Mouse (Mus musculus) spleen, adult 2 months (tissue): ENCODE measurements around the gene Clec3a. TPM values are rescaled to one million over a fixed set of nuclear protein-coding genes. Genes with fewer than 3 reads are reported as not detected.

Source experiments
- DNase-seq, 2 experiments: peaks; one replicate each; pipeline versions ENCODE4 v3.0.0 to v3.0.0-alpha.2; 2012 to 2021; ENCODE audit warnings: low spot score in 2 of 2, low read depth in 1 of 2
- H3K27ac ChIP-seq: fragments of 200-500 bp; 2 replicates; pipeline ENCODE4 v1.5.1; 2012; ENCODE audit warnings: low read length, inconsistent platforms; ENCODE audit not compliant: insufficient read depth
- H3K27me3 ChIP-seq: fragments of 200-500 bp; 2 replicates; pipeline ENCODE4 v1.6.1; 2012; ENCODE audit warnings: mild to moderate bottlenecking, moderate library complexity, low read length, inconsistent platforms; ENCODE audit not compliant: control insufficient read depth, insufficient read depth
- H3K36me3 ChIP-seq: fragments of 200-500 bp; 2 replicates; pipeline ENCODE4 v1.6.1; 2012; ENCODE audit warnings: mild to moderate bottlenecking, low read length, inconsistent platforms; ENCODE audit not compliant: control insufficient read depth, insufficient read depth
- H3K4me1 ChIP-seq: fragments of 200-500 bp; 2 replicates; pipeline ENCODE4 v1.6.1; 2011; ENCODE audit warnings: inconsistent platforms; ENCODE audit not compliant: control insufficient read depth, insufficient read depth, insufficient read length
- H3K4me3 ChIP-seq: fragments of 200-500 bp; 2 replicates; pipeline ENCODE4 v1.5.1; 2011; ENCODE audit warnings: mild to moderate bottlenecking, inconsistent platforms; ENCODE audit not compliant: insufficient read depth, insufficient read length; ENCODE audit errors: extremely low read depth
- CTCF ChIP-seq: fragments of 200-500 bp; IDR thresholded peaks from 2 replicates; pipeline ENCODE4 v1.5.1; 2011; ENCODE audit warnings: mild to moderate bottlenecking, inconsistent platforms; ENCODE audit not compliant: insufficient read depth, insufficient read length, insufficient replicate concordance; ENCODE audit errors: extremely low read depth
- POLR2A ChIP-seq: fragments of 200-500 bp; IDR thresholded peaks from 2 replicates; pipeline ENCODE4 v1.6.1; 2011; ENCODE audit warnings: low read depth, low read length, inconsistent platforms
- WGBS: fragments of 180-500 bp; shearing (Covaris S2); methylation state at CpG from one replicate; pipeline ENCODE4 v1.1.7; 2018; 5-methylcytosine and 5-hydroxymethylcytosine counted together
- polyA plus RNA-seq: library from polyadenylated mRNA; depleted of rRNA; stranded (reverse); fragments of >200 nt; gene quantifications from 2 replicates; pipeline ENCODE4 v1.2.3, GENCODE M21; 2012; rRNA removed

The Clec3a gene
- polyA plus RNA-seq, 1 experiment: not detected

GRCm38 (mm10) chr8:114469208-114469590, 51.3 kb downstream of the Clec3a start:
- Histone ChIP-seq H3K4me3 (no peak overlapping the region), H3K36me3 (peaks cover 1% of the 10 kb centered on the region; the same call in 1 of the 2 replicates)

DNA sequence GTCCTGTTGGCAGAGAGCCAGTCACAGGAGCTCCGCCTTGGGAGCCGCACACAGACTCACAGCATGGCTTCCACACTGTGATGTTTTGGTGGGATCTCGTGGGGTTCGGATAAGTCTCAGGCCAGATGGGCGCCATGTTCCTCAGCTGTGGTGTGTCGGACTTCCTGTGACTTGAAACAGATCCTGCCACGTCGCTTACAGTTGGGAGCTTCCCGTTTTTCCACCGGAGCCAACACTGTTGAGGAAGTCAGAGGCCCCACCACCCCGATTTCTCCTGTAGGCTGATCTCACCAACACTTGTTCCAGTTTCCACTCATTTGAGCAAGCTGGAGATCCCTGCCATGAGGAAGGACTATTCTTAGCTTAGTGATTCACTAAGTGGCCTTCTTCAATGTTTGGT, 55.7 kb downstream of the Clec3a start:
- WGBS: 88% methylated on average over 11 of the region's 11 CpGs

More at GRCm38 (mm10) chr8:114469208-114469590, 51.3 kb downstream of the Clec3a start:
- Histone ChIP-seq H3K4me1 (no peaks in the 10 kb centered on the region), H3K27ac (no peak overlapping the region), H3K27me3 (no peaks in the 10 kb centered on the region)
- DNase-seq: no peak
- WGBS: 94% methylated on average over 10 of the region's 10 CpGs
- no peak for TF ChIP-seq POLR2A

More for the DNA sequence above, 55.7 kb downstream of the Clec3a start:
- TF ChIP-seq POLR2A (no peak), CTCF (no peak)
- Histone ChIP-seq H3K36me3 (peaks cover 1% of the 10 kb centered on the region; the same call in 1 of the 2 replicates), H3K4me3 (no peak overlapping the region), H3K27ac (no peak overlapping the region), H3K4me1 (no peaks in the 10 kb centered on the region), H3K27me3 (no peaks in the 10 kb centered on the region)
- DNase-seq: no peak

Other genes starting within 250 kb of the Clec3a start
- gene Vat1l, start 212.5 kb upstream of the Clec3a start, polyA plus RNA-seq: 0.04 TPM in 1 of 2 replicates, not detected in the other
- gene Wwox, start 21.6 kb downstream of the Clec3a start, polyA plus RNA-seq: 3.8 and 4.7 TPM in 2 replicates